Mouse (Mus musculus) MEL (cell line): ENCODE measurements around the gene Rbms3. TPM values are rescaled to one million over a fixed set of nuclear protein-coding genes. Genes with fewer than 3 reads are reported as not detected.

ENCODE experiments used
- DNase-seq: peaks from one replicate; pipeline ENCODE4 v3.0.0; 2011; ENCODE audit warnings: low read depth, low spot score
- H3K27ac ChIP-seq: 2 replicates; pipeline ENCODE4 v1.5.1; 2012; ENCODE audit warnings: low read depth, mild to moderate bottlenecking, control low read depth, low read length, moderate library complexity; ENCODE audit not compliant: control insufficient read depth
- H3K27me3 ChIP-seq, 2 experiments: fragments of 150-350 bp in 1 of 2; sonication (generic) in 1 of 2; 2 replicates each; pipeline ENCODE4 v1.6.1; 2012; ENCODE audit warnings: low read length in 2 of 2, mild to moderate bottlenecking in 2 of 2, improper control_type of control experiment in 1 of 2, moderate library complexity in 1 of 2; ENCODE audit not compliant: insufficient read depth in 2 of 2, control insufficient read depth in 1 of 2
- H3K36me3 ChIP-seq, 2 experiments: 2 replicates each; pipeline ENCODE4 v1.6.1; 2012 to 2014; ENCODE audit warnings: low read length in 2 of 2, improper control_type of control experiment in 1 of 2, inconsistent platforms in 1 of 2, mild to moderate bottlenecking in 1 of 2; ENCODE audit not compliant: insufficient read depth in 2 of 2, control insufficient read depth in 1 of 2
- H3K4me1 ChIP-seq, 2 experiments: fragments of 150-350 bp in 1 of 2; sonication (generic) in 1 of 2; 2 replicates each; pipeline ENCODE4 v1.6.1; 2012; ENCODE audit warnings: low read length in 2 of 2, improper control_type of control experiment in 1 of 2, mild to moderate bottlenecking in 1 of 2; ENCODE audit not compliant: insufficient read depth in 2 of 2, control insufficient read depth in 1 of 2
- H3K4me3 ChIP-seq, 2 experiments: fragments of 150-350 bp in 1 of 2; sonication (generic) in 1 of 2; 2 replicates each; pipeline ENCODE4 v1.5.1; 2012; ENCODE audit warnings: low read depth in 2 of 2, low read length in 2 of 2, mild to moderate bottlenecking in 2 of 2, moderate library complexity in 2 of 2, control low read depth in 1 of 2, improper control_type of control experiment in 1 of 2; ENCODE audit not compliant: control insufficient read depth in 1 of 2, insufficient read depth in 1 of 2
- H3K79me2 ChIP-seq: 2 replicates; pipeline ENCODE4 v1.6.1; 2012; ENCODE audit warnings: mild to moderate bottlenecking, low read length, moderate library complexity; ENCODE audit not compliant: control insufficient read depth, poor library complexity, insufficient read depth
- H3K9ac ChIP-seq: 2 replicates; pipeline ENCODE4 v1.6.1; 2012; ENCODE audit warnings: low read depth, mild to moderate bottlenecking, control low read depth, low read length, moderate library complexity; ENCODE audit not compliant: control insufficient read depth, poor library complexity, severe bottlenecking
- H3K9me3 ChIP-seq: fragments of 150-350 bp; sonication (generic); replicated peaks from 2 replicates; pipeline ENCODE4 v1.6.1; 2012; ENCODE audit warnings: mild to moderate bottlenecking, low read length, improper control_type of control experiment, moderate library complexity; ENCODE audit not compliant: insufficient read depth
- CTCF ChIP-seq, 3 experiments: IDR thresholded peaks in 2 of 3; conservative IDR thresholded peaks in 1 of 3; 2 replicates each; pipeline ENCODE4 v1.5.1; 2011 to 2012; ENCODE audit warnings: low read length in 3 of 3, low read depth in 2 of 3, mild to moderate bottlenecking in 2 of 3, improper control_type of control experiment in 1 of 3, inconsistent platforms in 1 of 3, mixed read lengths in 1 of 3, moderate library complexity in 1 of 3; ENCODE audit not compliant: control insufficient read depth in 1 of 3, insufficient read depth in 1 of 3, poor library complexity in 1 of 3, severe bottlenecking in 1 of 3
- ELF1 ChIP-seq: IDR thresholded peaks from 2 replicates; pipeline ENCODE4 v1.6.1; 2014; ENCODE audit warnings: low read depth, mild to moderate bottlenecking, inconsistent platforms, low read length, improper control_type of control experiment, moderate library complexity
- GATA1 ChIP-seq: IDR thresholded peaks from 2 replicates; pipeline ENCODE4 v1.6.1; 2011; ENCODE audit warnings: low read depth, low read length, improper control_type of control experiment
- JUND ChIP-seq: IDR thresholded peaks from 2 replicates; pipeline ENCODE4 v1.6.1; 2011; ENCODE audit warnings: low read depth, mild to moderate bottlenecking, improper control_type of control experiment, low read length
- KAT2A ChIP-seq: conservative IDR thresholded peaks from 2 replicates; pipeline ENCODE4 v1.6.1; 2012; ENCODE audit warnings: low read depth, low read length, improper control_type of control experiment, inconsistent platforms
- MAFK ChIP-seq: IDR thresholded peaks from 2 replicates; pipeline ENCODE4 v1.6.1; 2011; ENCODE audit warnings: low read depth, mild to moderate bottlenecking, low read length, improper control_type of control experiment, borderline replicate concordance
- MEF2A ChIP-seq: IDR thresholded peaks from 2 replicates; pipeline ENCODE4 v1.6.1; 2014; ENCODE audit warnings: low read depth, mild to moderate bottlenecking, inconsistent platforms, low read length, improper control_type of control experiment; ENCODE audit not compliant: poor library complexity, insufficient replicate concordance, severe bottlenecking; ENCODE audit errors: extremely low read depth
- MXI1 ChIP-seq: IDR thresholded peaks from 2 replicates; pipeline ENCODE4 v1.6.1; 2011; ENCODE audit warnings: mild to moderate bottlenecking, low read depth, low read length, improper control_type of control experiment
- MYB ChIP-seq: IDR thresholded peaks from 2 replicates; pipeline ENCODE4 v1.6.1; 2011; ENCODE audit warnings: mild to moderate bottlenecking, low read depth, low read length, improper control_type of control experiment
- NELFE ChIP-seq: IDR thresholded peaks from 2 replicates; pipeline ENCODE4 v1.6.1; 2011; ENCODE audit warnings: low read depth, low read length, improper control_type of control experiment
- RAD21 ChIP-seq: IDR thresholded peaks from 2 replicates; pipeline ENCODE4 v1.6.1; 2011; ENCODE audit warnings: mild to moderate bottlenecking, low read depth, low read length, improper control_type of control experiment
- RCOR1 ChIP-seq: IDR thresholded peaks from 2 replicates; pipeline ENCODE4 v1.6.1; 2012; ENCODE audit warnings: low read depth, mild to moderate bottlenecking, inconsistent platforms, low read length, improper control_type of control experiment
- SIN3A ChIP-seq: IDR thresholded peaks from 2 replicates; pipeline ENCODE4 v1.6.1; 2012; ENCODE audit warnings: low read length, improper control_type of control experiment, inconsistent platforms
- SMC3 ChIP-seq: IDR thresholded peaks from 2 replicates; pipeline ENCODE4 v1.6.1; 2011; ENCODE audit warnings: low read depth, low read length, improper control_type of control experiment
- TBP ChIP-seq: IDR thresholded peaks from 2 replicates; pipeline ENCODE4 v1.8.0; 2011; ENCODE audit warnings: low read depth, low read length, improper control_type of control experiment
- UBTF ChIP-seq: IDR thresholded peaks from 2 replicates; pipeline ENCODE4 v1.6.1; 2012; ENCODE audit warnings: low read depth, mild to moderate bottlenecking, inconsistent platforms, low read length, improper control_type of control experiment, moderate library complexity, borderline replicate concordance; ENCODE audit not compliant: insufficient read depth
- ZKSCAN1 ChIP-seq: IDR thresholded peaks from 2 replicates; pipeline ENCODE4 v1.6.1; 2012; ENCODE audit warnings: low read depth, mild to moderate bottlenecking, inconsistent platforms, low read length, improper control_type of control experiment, moderate library complexity
- ZMIZ1 ChIP-seq: IDR thresholded peaks from 2 replicates; pipeline ENCODE4 v1.6.1; 2012; ENCODE audit warnings: low read depth, mild to moderate bottlenecking, inconsistent platforms, low read length, improper control_type of control experiment, moderate library complexity
- ZNF384 ChIP-seq: IDR thresholded peaks from 2 replicates; pipeline ENCODE4 v1.6.1; 2012; ENCODE audit warnings: low read depth, mild to moderate bottlenecking, inconsistent platforms, low read length, improper control_type of control experiment
- polyA plus RNA-seq, 2 experiments: library from polyadenylated mRNA; stranded (reverse) in 1 of 2; unstranded in 1 of 2; fragments of >175 nt in 1 of 2; fragments of >200 nt in 1 of 2; gene quantifications; 2 replicates each; pipeline versions ENCODE4 v1.2.1 to v1.2.4; 2012; ENCODE audit warnings: low replicate concordance in 2 of 2, low read depth in 1 of 2; ENCODE audit not compliant: insufficient read length in 2 of 2, insufficient read depth in 1 of 2, missing spikeins in 1 of 2
- total RNA-seq: library from RNA; depleted of rRNA; stranded (reverse); fragments of 300-350 nt; gene quantifications from 2 replicates; pipeline ENCODE4 v1.2.3, GENCODE M21; 2012

Rbms3 gene
- total and polyA plus RNA-seq, 3 experiments: not detected

DNA sequence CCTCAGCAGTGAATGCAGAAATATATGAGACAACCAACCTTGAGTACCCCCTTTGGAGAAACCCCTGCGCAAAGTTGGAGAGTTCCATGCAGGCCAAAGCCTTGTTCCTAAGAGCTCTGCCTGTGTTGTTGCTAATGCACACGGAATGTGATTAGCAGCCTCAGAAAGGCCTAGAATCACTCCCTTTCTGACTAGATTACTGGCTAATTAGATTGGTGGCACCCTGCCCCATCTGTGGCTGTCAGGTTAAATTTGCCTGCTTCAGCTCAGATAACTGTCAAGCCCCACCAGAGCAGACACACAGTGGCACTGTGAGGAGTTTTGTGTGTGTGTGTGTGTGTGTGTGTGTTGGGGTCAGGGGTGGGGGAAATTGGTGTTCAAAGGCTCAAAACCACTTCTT, 724.1 kb downstream of the Rbms3 start:
- H3K4me3 ChIP-seq: no peak overlapping the region
- no peak for DNase-seq
- no peaks in the 10 kb centered on the region for H3K9me3 ChIP-seq
- H3K4me1 ChIP-seq: no peaks in the 10 kb centered on the region
- H3K36me3 ChIP-seq: no peaks in the 10 kb centered on the region
- H3K27ac ChIP-seq: no peak overlapping the region
- no peaks in the 10 kb centered on the region for H3K79me2 ChIP-seq
- TF ChIP-seq RCOR1 (no peak), KAT2A (no peak), MYB (no peak), ZKSCAN1 (no peak), ZNF384 (no peak), SMC3 (no peak), RAD21 (no peak), MEF2A (no peak), GATA1 (no peak), SIN3A (no peak), CTCF (IDR thresholded peaks at IDR 0.05 in 2 of 3, conservative IDR thresholded peaks at IDR 0.05 in 1 of 3; ENCODE audit: control insufficient read depth in 1 of 3, insufficient read depth in 1 of 3, low read depth in 2 of 3, low read length in 3 of 3, poor library complexity in 1 of 3, severe bottlenecking in 1 of 3) (no peak), ELF1 (no peak), ZMIZ1 (no peak), JUND (no peak), UBTF (no peak), MAFK (no peak), NELFE (no peak)
- no peak overlapping the region for H3K9ac ChIP-seq
- H3K27me3 ChIP-seq: no peaks in the 10 kb centered on the region; a peak in 1 of 4 replicates

DNA sequence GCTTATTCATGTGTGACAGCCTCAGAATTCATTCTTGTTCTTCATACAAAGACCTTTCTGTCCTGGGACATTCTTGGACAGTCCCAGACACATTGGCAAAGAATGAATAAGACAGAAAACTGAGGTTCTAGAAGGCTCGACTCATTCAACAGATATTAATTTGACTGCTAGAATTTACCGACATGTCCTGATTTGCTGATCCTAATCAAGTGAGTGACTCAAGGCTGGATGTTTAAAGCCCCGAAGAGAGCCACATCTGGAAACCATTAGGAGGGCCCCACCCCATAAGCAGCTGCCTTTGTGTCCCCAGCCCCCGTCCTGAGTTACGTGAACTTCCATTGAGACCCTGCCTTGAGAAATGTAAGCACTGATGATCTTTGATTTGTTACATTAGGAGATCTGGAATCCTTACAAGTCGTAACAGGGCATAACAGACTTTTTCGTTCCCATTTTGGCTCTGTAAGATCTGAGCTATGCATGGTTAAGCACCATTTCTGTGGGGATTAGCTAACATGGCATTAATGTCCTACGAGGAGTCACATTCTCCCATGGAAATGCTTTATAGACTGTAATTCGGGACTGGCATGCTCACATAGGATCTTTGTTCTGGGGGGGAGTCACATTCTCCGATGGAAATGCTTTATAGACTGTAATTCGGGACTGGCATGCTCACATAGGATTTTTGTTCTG, 726.3 kb downstream of the Rbms3 start:
- H3K9ac ChIP-seq: no peak overlapping the region
- no peak for DNase-seq
- H3K36me3 ChIP-seq: no peaks in the 10 kb centered on the region
- no peaks in the 10 kb centered on the region for H3K4me1 ChIP-seq
- no peaks in the 10 kb centered on the region for H3K79me2 ChIP-seq
- no peak for TF ChIP-seq ELF1
- TF ChIP-seq MAFK: no peak
- TF ChIP-seq TBP: no peak
- no peak for TF ChIP-seq GATA1
- no peak for TF ChIP-seq MXI1
- no peak overlapping the region for H3K4me3 ChIP-seq
- H3K9me3 ChIP-seq: no peaks in the 10 kb centered on the region
- H3K27ac ChIP-seq: no peak overlapping the region
- no peaks in the 10 kb centered on the region; a peak in 1 of 4 replicates for H3K27me3 ChIP-seq
